Mouse (Mus musculus) megakaryocyte, embryonic 14.5 days (primary cell): ENCODE data around the gene Pde6b.

ENCODE experiments used
- FLI1 ChIP-seq: IDR thresholded peaks from 2 replicates; pipeline ENCODE4 v1.6.1; 2012; ENCODE audit warnings: low read length, inconsistent platforms, mixed read lengths
- GATA1 ChIP-seq: IDR thresholded peaks from 3 replicates; pipeline ENCODE4 v1.6.1; 2012; ENCODE audit warnings: mixed read lengths, low read length, inconsistent platforms, borderline replicate concordance

DNA sequence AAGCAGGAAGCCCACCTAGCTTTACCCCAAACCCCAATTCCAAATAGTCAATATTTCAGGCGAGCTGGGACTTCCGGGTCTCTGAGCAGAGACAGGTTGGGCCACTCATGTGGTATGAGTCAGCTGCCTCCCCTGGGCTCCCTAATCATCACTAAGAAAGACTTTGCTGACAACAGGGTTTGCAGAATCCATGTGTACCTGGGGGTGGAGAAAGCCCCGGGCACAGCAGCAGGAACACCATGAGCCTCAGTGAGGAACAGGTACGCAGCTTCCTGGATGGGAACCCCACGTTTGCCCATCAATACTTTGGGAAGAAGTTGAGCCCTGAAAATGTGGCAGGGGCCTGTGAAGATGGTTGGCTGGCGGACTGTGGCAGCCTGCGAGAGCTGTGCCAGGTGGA is at the start of gene Pde6b:
- TF ChIP-seq GATA1 (no peak), FLI1 (no peak)
